Mouse (Mus musculus): Measurements from ENCODE around the gene Tnfrsf11a. TPM values are rescaled to one million over a fixed set of nuclear protein-coding genes. Genes with fewer than 3 reads are reported as not detected.

Gene Tnfrsf11a
- polyA plus RNA-seq, 1 experiment from 2014 or later = 0.52 TPM

DNA sequence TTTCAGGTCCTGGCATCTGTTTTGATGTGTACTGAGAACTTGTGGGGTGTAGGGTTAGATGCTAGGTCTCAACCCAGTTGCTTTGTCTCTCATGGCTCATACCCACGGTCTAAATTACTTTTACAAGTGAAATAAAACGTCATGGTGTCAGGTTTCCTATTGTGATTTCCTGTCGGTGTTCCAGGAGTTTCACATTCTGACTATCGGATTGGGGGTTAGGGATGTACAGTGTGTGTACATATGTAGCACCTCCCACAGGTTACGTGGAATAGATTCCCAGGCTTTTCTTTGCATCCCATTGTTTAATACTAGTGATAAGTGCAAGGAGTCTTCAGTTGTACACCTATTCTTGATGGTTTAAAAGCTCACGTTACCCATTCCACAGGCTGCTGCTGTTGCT, 38.5 kb downstream of the Tnfrsf11a start:
- no peak overlapping the region for H3K27ac ChIP-seq (replicated peaks)
- no peak overlapping the region for H3K4me3 ChIP-seq
- H3K36me3 ChIP-seq = no peaks in the 10 kb centered on the region
- 68% methylated on average over 6 of the region's 6 CpGs for WGBS
- no peak for DNase-seq (ENCODE audit: low spot score)
- no peaks in the 10 kb centered on the region for H3K27me3 ChIP-seq (ENCODE audit: low read depth, poor library complexity, severe bottlenecking)
- H3K4me1 ChIP-seq = peaks cover 12% of the 10 kb centered on the region
- no peaks in the 10 kb centered on the region for H3K9me3 ChIP-seq (replicated peaks)

GRCm38 (mm10) chr1:105819740-105820139, 39.2 kb downstream of the Tnfrsf11a start:
- Histone ChIP-seq H3K4me1 (peaks cover 7% of the 10 kb centered on the region), H3K27ac (replicated peaks) (no peak overlapping the region), H3K4me3 (no peak overlapping the region), H3K27me3 (ENCODE audit: low read depth, poor library complexity, severe bottlenecking) (no peaks in the 10 kb centered on the region), H3K9me3 (replicated peaks) (no peaks in the 10 kb centered on the region), H3K36me3 (no peaks in the 10 kb centered on the region)
- 71% methylated on average over 7 of the region's 7 CpGs for WGBS
- DNase-seq (ENCODE audit: low spot score) = no peak

GRCm38 (mm10) chr1:105824356-105824755, 43.8 kb downstream of the Tnfrsf11a start:
- Histone ChIP-seq H3K27ac (replicated peaks) (no peak overlapping the region), H3K27me3 (ENCODE audit: low read depth, poor library complexity, severe bottlenecking) (no peaks in the 10 kb centered on the region), H3K4me3 (no peak overlapping the region), H3K9me3 (replicated peaks) (no peaks in the 10 kb centered on the region), H3K36me3 (no peaks in the 10 kb centered on the region), H3K4me1 (no peaks in the 10 kb centered on the region)
- DNase-seq (ENCODE audit: low spot score) = no peak
- whole genome bisulfite sequencing = 94% methylated on average over 4 of the region's 4 CpGs

DNA sequence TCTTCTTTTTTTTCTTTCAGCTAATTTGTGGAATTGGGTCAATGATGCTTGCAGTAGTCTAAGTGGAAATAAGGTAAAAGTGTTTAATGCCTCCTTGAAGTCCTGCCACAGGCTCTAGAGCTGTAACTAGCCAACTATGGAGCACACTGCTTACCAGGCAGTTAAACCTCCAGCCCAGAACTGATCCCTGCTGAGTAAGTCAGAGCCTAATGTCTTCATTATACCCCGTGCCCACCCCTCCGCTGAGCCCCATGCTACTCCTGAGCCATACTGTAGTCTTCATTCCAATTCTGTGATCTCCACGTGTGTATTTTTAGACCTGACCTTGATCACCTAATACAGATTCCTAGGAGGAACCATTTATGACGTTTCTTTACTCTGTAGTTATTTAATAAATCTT, 44.5 kb downstream of the Tnfrsf11a start:
- no peak overlapping the region for H3K27ac ChIP-seq (replicated peaks)
- 81% methylated on average over 4 of the region's 4 CpGs for WGBS
- H3K36me3 ChIP-seq = no peaks in the 10 kb centered on the region
- H3K4me3 ChIP-seq = no peak overlapping the region
- H3K4me1 ChIP-seq = no peaks in the 10 kb centered on the region
- DNase-seq (ENCODE audit: low spot score) = no peak
- H3K9me3 ChIP-seq (replicated peaks) = no peaks in the 10 kb centered on the region
- no peaks in the 10 kb centered on the region for H3K27me3 ChIP-seq (ENCODE audit: low read depth, poor library complexity, severe bottlenecking)

- WGBS = 85% methylated on average over 7 of the region's 7 CpGs
- H3K9me3 ChIP-seq (replicated peaks) = no peaks in the 10 kb centered on the region
- DNase-seq (ENCODE audit: low spot score) = no peak
- no peaks in the 10 kb centered on the region for H3K27me3 ChIP-seq (ENCODE audit: low read depth, poor library complexity, severe bottlenecking)
- no peak overlapping the region for H3K4me3 ChIP-seq
- H3K36me3 ChIP-seq = no peaks in the 10 kb centered on the region
- H3K4me1 ChIP-seq = no peaks in the 10 kb centered on the region
- no peak overlapping the region for H3K27ac ChIP-seq (replicated peaks)
These were observed 46.9 kb downstream of the Tnfrsf11a start for GRCm38 (mm10) chr1:105827374-105827773.

- WGBS = 90% methylated on average over 8 of the region's 8 CpGs
- H3K9me3 ChIP-seq (replicated peaks) = no peaks in the 10 kb centered on the region
- DNase-seq (ENCODE audit: low spot score) = no peak
- no peak overlapping the region for H3K4me3 ChIP-seq
- no peaks in the 10 kb centered on the region for H3K4me1 ChIP-seq
- H3K27ac ChIP-seq (replicated peaks) = no peak overlapping the region
- no peaks in the 10 kb centered on the region for H3K36me3 ChIP-seq
- H3K27me3 ChIP-seq (ENCODE audit: low read depth, poor library complexity, severe bottlenecking) = no peaks in the 10 kb centered on the region
These were observed 47.3 kb downstream of the Tnfrsf11a start for GRCm38 (mm10) chr1:105827786-105828345.

DNA sequence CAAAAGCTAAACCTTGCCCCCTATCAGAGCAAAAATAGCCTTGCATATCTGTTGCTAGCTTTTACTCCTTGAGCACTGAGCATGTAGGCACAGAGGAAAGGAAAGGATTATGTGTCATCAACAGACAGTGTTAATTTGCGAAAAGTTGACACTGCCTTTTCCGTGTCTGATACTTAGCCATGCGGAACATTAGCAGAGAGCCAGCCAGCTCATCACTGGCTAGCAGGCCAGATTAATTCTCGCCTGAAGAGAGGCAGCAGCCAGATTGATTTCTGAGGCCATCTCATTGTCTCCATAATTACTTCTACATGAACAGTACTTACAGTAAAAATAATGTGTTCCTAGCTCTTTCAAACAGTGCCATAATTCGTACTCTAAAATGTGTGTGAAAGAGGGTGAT, 48.7 kb downstream of the Tnfrsf11a start:
- Histone ChIP-seq H3K36me3 (no peaks in the 10 kb centered on the region), H3K27me3 (ENCODE audit: low read depth, poor library complexity, severe bottlenecking) (no peaks in the 10 kb centered on the region), H3K4me1 (no peaks in the 10 kb centered on the region), H3K9me3 (replicated peaks) (no peaks in the 10 kb centered on the region), H3K27ac (replicated peaks) (no peak overlapping the region), H3K4me3 (no peak overlapping the region)
- 67% methylated on average over 5 of the region's 5 CpGs for WGBS
- no peak for DNase-seq (ENCODE audit: low spot score)

DNA sequence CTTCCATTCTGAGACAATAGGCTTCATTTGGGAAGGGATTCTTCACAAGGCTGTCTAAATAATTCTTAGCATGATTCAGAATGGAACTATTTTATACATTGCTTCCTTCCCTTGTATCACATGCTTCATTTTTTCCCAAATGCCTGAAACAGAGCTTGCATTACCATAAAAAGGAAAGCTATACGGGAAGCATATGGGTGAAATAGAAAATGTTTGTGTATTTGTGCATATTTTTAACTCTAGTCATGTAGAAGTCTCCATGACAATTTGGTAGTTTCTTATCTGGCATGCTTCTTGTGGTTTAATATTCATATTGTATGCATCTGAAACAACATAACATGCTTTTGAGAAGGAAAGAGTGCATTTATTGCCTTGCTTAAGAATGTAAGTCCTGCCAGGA, 52.3 kb downstream of the Tnfrsf11a start:
- Histone ChIP-seq H3K9me3 (replicated peaks) (no peaks in the 10 kb centered on the region), H3K27ac (replicated peaks) (no peak overlapping the region), H3K4me3 (no peak overlapping the region), H3K27me3 (ENCODE audit: low read depth, poor library complexity, severe bottlenecking) (no peaks in the 10 kb centered on the region), H3K36me3 (no peaks in the 10 kb centered on the region), H3K4me1 (no peaks in the 10 kb centered on the region)
- no peak for DNase-seq (ENCODE audit: low spot score)
- WGBS = 97% methylated on average over 1 of the region's 1 CpGs

DNA sequence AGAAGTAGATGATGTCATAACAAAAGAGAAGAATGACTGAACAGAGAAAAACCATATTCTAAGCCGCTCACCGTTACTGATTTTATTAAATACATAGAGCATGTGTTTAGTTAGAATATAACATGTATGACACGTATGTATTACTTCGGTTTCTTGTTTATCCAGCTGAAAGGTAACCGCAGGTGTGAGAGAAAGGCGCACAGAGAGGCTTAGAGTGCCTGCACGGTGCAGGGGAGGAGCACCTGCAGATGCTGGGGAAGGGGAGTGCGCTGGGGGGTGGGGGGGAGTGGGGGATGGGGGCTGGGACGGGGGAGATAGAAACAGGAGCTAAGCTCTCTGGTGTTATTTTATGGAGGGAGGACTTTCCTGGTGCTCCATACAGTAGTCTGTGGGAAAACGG, 62.4 kb downstream of the Tnfrsf11a start:
- Histone ChIP-seq H3K4me1 (peaks cover 21% of the 10 kb centered on the region), H3K4me3 (peak overlapping the region; percentile 53), H3K36me3 (no peaks in the 10 kb centered on the region), H3K27me3 (ENCODE audit: low read depth, poor library complexity, severe bottlenecking) (peaks cover 30% of the 10 kb centered on the region), H3K27ac (replicated peaks) (no peak overlapping the region), H3K9me3 (replicated peaks) (no peaks in the 10 kb centered on the region)
- WGBS = 20% methylated on average over 10 of the region's 10 CpGs
- no peak for DNase-seq (ENCODE audit: low spot score)

GRCm38 (mm10) chr1:105843386-105843785, 62.9 kb downstream of the Tnfrsf11a start:
- WGBS = 2% methylated on average over 12 of the region's 12 CpGs
- DNase-seq (ENCODE audit: low spot score) = peak; percentile 32

GRCm38 (mm10) chr1:105843856-105844255, 63.3 kb downstream of the Tnfrsf11a start:
- 4% methylated on average over 2 of the region's 2 CpGs for WGBS
- Histone ChIP-seq H3K9me3 (replicated peaks) (no peaks in the 10 kb centered on the region), H3K27me3 (ENCODE audit: low read depth, poor library complexity, severe bottlenecking) (peaks cover 30% of the 10 kb centered on the region), H3K36me3 (no peaks in the 10 kb centered on the region), H3K4me1 (peaks cover 21% of the 10 kb centered on the region), H3K27ac (replicated peaks) (no peak overlapping the region), H3K4me3 (peak overlapping the region; percentile 53)
- peak; percentile 20 for DNase-seq (ENCODE audit: low spot score)

More at GRCm38 (mm10) chr1:105843386-105843785, 62.9 kb downstream of the Tnfrsf11a start:
- H3K9me3 ChIP-seq (replicated peaks) = no peaks in the 10 kb centered on the region
- H3K4me3 ChIP-seq = peak overlapping the region; percentile 53
- peaks cover 30% of the 10 kb centered on the region for H3K27me3 ChIP-seq (ENCODE audit: low read depth, poor library complexity, severe bottlenecking)
- H3K27ac ChIP-seq (replicated peaks) = no peak overlapping the region
- H3K36me3 ChIP-seq = no peaks in the 10 kb centered on the region
- H3K4me1 ChIP-seq = peaks cover 21% of the 10 kb centered on the region

- no peaks in the 10 kb centered on the region for H3K36me3 ChIP-seq
- peak; percentile 14 for DNase-seq (ENCODE audit: low spot score)
- WGBS = 6% methylated on average over 28 of the region's 28 CpGs
- H3K4me3 ChIP-seq = peak overlapping the region; percentile 53
- peaks cover 30% of the 10 kb centered on the region for H3K27me3 ChIP-seq (ENCODE audit: low read depth, poor library complexity, severe bottlenecking)
- 0 out of 2 replicates have a peak overlapping the region, but pooled peaks have one; percentile 38 for H3K27ac ChIP-seq (replicated peaks)
- no peaks in the 10 kb centered on the region for H3K9me3 ChIP-seq (replicated peaks)
- H3K4me1 ChIP-seq = peaks cover 21% of the 10 kb centered on the region
These were observed 64.0 kb downstream of the Tnfrsf11a start for GRCm38 (mm10) chr1:105844341-105845006.

DNA sequence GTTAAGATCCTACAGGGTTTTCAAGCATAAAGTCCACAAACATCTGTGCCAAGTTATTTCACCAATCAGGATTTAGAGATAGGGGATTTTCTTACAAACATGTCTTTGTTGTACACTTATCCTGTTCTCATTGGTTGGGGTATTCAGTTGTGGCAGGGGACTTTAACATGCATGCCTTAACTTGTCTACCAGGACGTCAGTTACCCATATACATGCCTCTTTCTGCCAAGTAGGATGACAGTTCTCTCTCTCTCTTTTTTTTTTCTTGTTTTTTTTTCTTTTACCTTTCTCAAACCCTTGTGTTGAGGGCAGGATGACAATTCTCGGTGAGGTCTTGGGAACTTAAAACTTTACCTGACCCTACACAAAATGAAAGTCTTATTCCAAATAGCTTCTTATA, 65.9 kb downstream of the Tnfrsf11a start:
- Histone ChIP-seq H3K4me3 (no peak overlapping the region), H3K9me3 (replicated peaks) (no peaks in the 10 kb centered on the region), H3K36me3 (no peaks in the 10 kb centered on the region), H3K27me3 (ENCODE audit: low read depth, poor library complexity, severe bottlenecking) (peaks cover 30% of the 10 kb centered on the region), H3K27ac (replicated peaks) (no peak overlapping the region), H3K4me1 (peaks cover 21% of the 10 kb centered on the region)
- no peak for DNase-seq (ENCODE audit: low spot score)
- 89% methylated on average over 2 of the region's 2 CpGs for WGBS

Data from midbrain, embryonic 10.5 days (tissue).